Mouse (Mus musculus): ENCODE results near the gene Olfr1280. TPM values are rescaled to one million over a fixed set of nuclear protein-coding genes. Genes with fewer than 3 reads are reported as not detected.

The Olfr1280 gene
- not detected for polyA plus RNA-seq (2012; fragmentation: generic; extraction: Trizol)

- Histone ChIP-seq H3K27me3 (ENCODE audit: control insufficient read depth, insufficient read depth, insufficient read length) (no peaks in the 10 kb centered on the region), H3K36me3 (ENCODE audit: control insufficient read depth, insufficient read depth) (no peaks in the 10 kb centered on the region), H3K79me2 (ENCODE audit: control insufficient read depth, insufficient read depth) (no peaks in the 10 kb centered on the region), H3K4me3 (no peak within 1 kb of the TSS), H3ac (ENCODE audit: control insufficient read depth, insufficient read length) (no peak within 1 kb of the TSS), H3K4me2 (ENCODE audit: low read depth) (no peak within 1 kb of the TSS)
- TF ChIP-seq REST (IDR thresholded peaks at IDR 0.05; ENCODE audit: insufficient read depth, insufficient read length) (no peak), TCF3 (IDR thresholded peaks at IDR 0.05; ENCODE audit: insufficient read length, low read depth) (no peak), POLR2A (IDR thresholded peaks at IDR 0.05; ENCODE audit: insufficient read length, low read depth) (no peak), TCF12 (IDR thresholded peaks at IDR 0.05; ENCODE audit: insufficient read depth, poor library complexity, severe bottlenecking) (no peak), MYOD1 (IDR thresholded peaks at IDR 0.05; ENCODE audit: control insufficient read depth in 1 of 3, insufficient read length in 2 of 3, low read depth in 2 of 3) (no peak)
Measured at GRCm38 (mm10) chr2:111313717-111314116, at the start of gene Olfr1280. Gene Olfr1280 (plus strand): TSS chr2:111314017.

- H3K4me3 ChIP-seq = no peak within 1 kb of the TSS
Measured at GRCm38 (mm10) chr2:111274006-111274405, 39.8 kb upstream of the Olfr1280 start, which contains the start of gene Olfr1277. Gene Olfr1277 (minus strand): TSS chr2:111274106.

GRCm38 (mm10) chr2:111289836-111290235 lies 24.0 kb upstream of the Olfr1280 start, which contains the start of gene Olfr1278:
Gene Olfr1278 (plus strand): TSS chr2:111290136.
- Histone ChIP-seq H3ac (ENCODE audit: control insufficient read depth, insufficient read length) (no peak within 1 kb of the TSS), H3K4me2 (ENCODE audit: low read depth) (no peak within 1 kb of the TSS), H3K79me2 (ENCODE audit: control insufficient read depth, insufficient read depth) (no peaks in the 10 kb centered on the region), H3K36me3 (ENCODE audit: control insufficient read depth, insufficient read depth) (no peaks in the 10 kb centered on the region), H3K4me3 (no peak within 1 kb of the TSS), H3K27me3 (ENCODE audit: control insufficient read depth, insufficient read depth, insufficient read length) (no peaks in the 10 kb centered on the region)
- no peak for TF ChIP-seq TCF3 (IDR thresholded peaks at IDR 0.05; ENCODE audit: insufficient read length, low read depth)
- no peak for TF ChIP-seq USF1 (IDR thresholded peaks at IDR 0.05; ENCODE audit: low read depth)
- TF ChIP-seq POLR2AphosphoS2 (IDR thresholded peaks at IDR 0.05; ENCODE audit: insufficient read length, low read depth) = no peak
- TF ChIP-seq TCF12 (IDR thresholded peaks at IDR 0.05; ENCODE audit: insufficient read depth, poor library complexity, severe bottlenecking) = no peak
- no peak for TF ChIP-seq MAX (IDR thresholded peaks at IDR 0.05; ENCODE audit: low read depth)
- no peak for TF ChIP-seq MYOD1 (IDR thresholded peaks at IDR 0.05; ENCODE audit: control insufficient read depth in 1 of 3, insufficient read length in 2 of 3, low read depth in 2 of 3)
- TF ChIP-seq POLR2A (IDR thresholded peaks at IDR 0.05; ENCODE audit: insufficient read length, low read depth) = no peak
- TF ChIP-seq CEBPB (IDR thresholded peaks at IDR 0.05; ENCODE audit: insufficient read depth, poor library complexity, severe bottlenecking) = no peak
- TF ChIP-seq REST (IDR thresholded peaks at IDR 0.05; ENCODE audit: insufficient read depth, insufficient read length) = no peak
- no peak for TF ChIP-seq SRF (IDR thresholded peaks at IDR 0.05; ENCODE audit: control insufficient read depth, insufficient read length, low read depth)
- TF ChIP-seq MYOG (IDR thresholded peaks at IDR 0.05; ENCODE audit: control insufficient read depth in 1 of 3, insufficient read depth in 1 of 3, insufficient read length in 2 of 3, low read depth in 2 of 3) = no peak
- no peak for TF ChIP-seq E2F4 (IDR thresholded peaks at IDR 0.05; ENCODE audit: insufficient read depth)

More at GRCm38 (mm10) chr2:111274006-111274405, 39.8 kb upstream of the Olfr1280 start, which contains the start of gene Olfr1277:
- Histone ChIP-seq H3K27me3 (ENCODE audit: control insufficient read depth, insufficient read depth, insufficient read length) (no peaks in the 10 kb centered on the region), H3ac (ENCODE audit: control insufficient read depth, insufficient read length) (no peak within 1 kb of the TSS), H3K36me3 (ENCODE audit: control insufficient read depth, insufficient read depth) (no peaks in the 10 kb centered on the region), H3K79me2 (ENCODE audit: control insufficient read depth, insufficient read depth) (no peaks in the 10 kb centered on the region), H3K4me2 (ENCODE audit: low read depth) (no peak within 1 kb of the TSS)
- TF ChIP-seq REST (IDR thresholded peaks at IDR 0.05; ENCODE audit: insufficient read depth, insufficient read length) = no peak
- no peak for TF ChIP-seq CEBPB (IDR thresholded peaks at IDR 0.05; ENCODE audit: insufficient read depth, poor library complexity, severe bottlenecking)
- no peak for TF ChIP-seq MAX (IDR thresholded peaks at IDR 0.05; ENCODE audit: low read depth)
- no peak for TF ChIP-seq MYOG (IDR thresholded peaks at IDR 0.05; ENCODE audit: control insufficient read depth in 1 of 3, insufficient read depth in 1 of 3, insufficient read length in 2 of 3, low read depth in 2 of 3)
- TF ChIP-seq POLR2AphosphoS2 (IDR thresholded peaks at IDR 0.05; ENCODE audit: insufficient read length, low read depth) = no peak
- TF ChIP-seq SRF (IDR thresholded peaks at IDR 0.05; ENCODE audit: control insufficient read depth, insufficient read length, low read depth) = no peak

- H3K4me3 ChIP-seq = no peak overlapping the region
- no peak overlapping the region for H3ac ChIP-seq (ENCODE audit: control insufficient read depth, insufficient read length)
- H3K79me2 ChIP-seq (ENCODE audit: control insufficient read depth, insufficient read depth) = no peaks in the 10 kb centered on the region
- no peaks in the 10 kb centered on the region for H3K36me3 ChIP-seq (ENCODE audit: control insufficient read depth, insufficient read depth)
- no peaks in the 10 kb centered on the region for H3K27me3 ChIP-seq (ENCODE audit: control insufficient read depth, insufficient read depth, insufficient read length)
- TF ChIP-seq REST (IDR thresholded peaks at IDR 0.05; ENCODE audit: insufficient read depth, insufficient read length) (no peak), E2F4 (IDR thresholded peaks at IDR 0.05; ENCODE audit: insufficient read depth) (no peak), USF1 (IDR thresholded peaks at IDR 0.05; ENCODE audit: low read depth) (no peak), POLR2A (IDR thresholded peaks at IDR 0.05; ENCODE audit: insufficient read length, low read depth) (no peak), MAX (IDR thresholded peaks at IDR 0.05; ENCODE audit: low read depth) (no peak), MYOD1 (IDR thresholded peaks at IDR 0.05; ENCODE audit: control insufficient read depth in 1 of 3, insufficient read length in 2 of 3, low read depth in 2 of 3) (no peak)
- no peak overlapping the region for H3K4me2 ChIP-seq (ENCODE audit: low read depth)
Measured at GRCm38 (mm10) chr2:111298541-111298940, 15.3 kb upstream of the Olfr1280 start.

- TF ChIP-seq E2F4 (IDR thresholded peaks at IDR 0.05; ENCODE audit: insufficient read depth) = no peak
- no peak for TF ChIP-seq MAX (IDR thresholded peaks at IDR 0.05; ENCODE audit: low read depth)
- no peak for TF ChIP-seq TCF12 (IDR thresholded peaks at IDR 0.05; ENCODE audit: insufficient read depth, poor library complexity, severe bottlenecking)
- no peak for TF ChIP-seq USF1 (IDR thresholded peaks at IDR 0.05; ENCODE audit: low read depth)
- no peak for TF ChIP-seq POLR2AphosphoS2 (IDR thresholded peaks at IDR 0.05; ENCODE audit: insufficient read length, low read depth)
- TF ChIP-seq SRF (IDR thresholded peaks at IDR 0.05; ENCODE audit: control insufficient read depth, insufficient read length, low read depth) = no peak
- no peak for TF ChIP-seq MYOG (IDR thresholded peaks at IDR 0.05; ENCODE audit: control insufficient read depth in 1 of 3, insufficient read depth in 1 of 3, insufficient read length in 2 of 3, low read depth in 2 of 3)
- no peak for TF ChIP-seq TCF3 (IDR thresholded peaks at IDR 0.05; ENCODE audit: insufficient read length, low read depth)
- TF ChIP-seq MYOD1 (IDR thresholded peaks at IDR 0.05; ENCODE audit: control insufficient read depth in 1 of 3, insufficient read length in 2 of 3, low read depth in 2 of 3) = no peak
- no peak for TF ChIP-seq POLR2A (IDR thresholded peaks at IDR 0.05; ENCODE audit: insufficient read length, low read depth)
- TF ChIP-seq CEBPB (IDR thresholded peaks at IDR 0.05; ENCODE audit: insufficient read depth, poor library complexity, severe bottlenecking) = no peak
- no peak for TF ChIP-seq REST (IDR thresholded peaks at IDR 0.05; ENCODE audit: insufficient read depth, insufficient read length)
- H3K36me3 ChIP-seq (ENCODE audit: control insufficient read depth, insufficient read depth) = no peaks in the 10 kb centered on the region
- H3K4me3 ChIP-seq = no peak within 1 kb of the TSS
- H3K4me2 ChIP-seq (ENCODE audit: low read depth) = no peak within 1 kb of the TSS
- no peaks in the 10 kb centered on the region for H3K79me2 ChIP-seq (ENCODE audit: control insufficient read depth, insufficient read depth)
- no peaks in the 10 kb centered on the region for H3K27me3 ChIP-seq (ENCODE audit: control insufficient read depth, insufficient read depth, insufficient read length)
- H3ac ChIP-seq (ENCODE audit: control insufficient read depth, insufficient read length) = no peak within 1 kb of the TSS
Measured at GRCm38 (mm10) chr2:111300374-111300773, 13.4 kb upstream of the Olfr1280 start, which contains the start of gene Olfr1279. Gene Olfr1279 (plus strand): TSS chr2:111300635.
